Mouse (Mus musculus): ENCODE measurements around the gene Slc23a2.
A peak's percentile ranks its signal among the peaks of the same experiment; 100 is the strongest.

Gene Slc23a2

GRCm38 (mm10) chr2:132144971-132145691 is at the start of gene Slc23a2:
Gene Slc23a2 (minus strand): TSS chr2:132145108.
- DNase-seq (ENCODE audit: low spot score): peak; percentile 57

GRCm38 (mm10) chr2:132190602-132191161 is 45.8 kb upstream of the Slc23a2 start:
- DNase-seq (ENCODE audit: low spot score): no peak

GRCm38 (mm10) chr2:132183874-132184273 is 39.0 kb upstream of the Slc23a2 start:
- no peak for DNase-seq (ENCODE audit: low spot score)

GRCm38 (mm10) chr2:132180463-132181205 is 35.7 kb upstream of the Slc23a2 start:
- no peak for DNase-seq (ENCODE audit: low spot score)

GRCm38 (mm10) chr2:132179371-132179770 is 34.5 kb upstream of the Slc23a2 start:
- no peak for DNase-seq (ENCODE audit: low spot score)

GRCm38 (mm10) chr2:132177406-132177805 is 32.5 kb upstream of the Slc23a2 start:
- DNase-seq (ENCODE audit: low spot score): no peak

GRCm38 (mm10) chr2:132176289-132176848 is 31.5 kb upstream of the Slc23a2 start:
- DNase-seq (ENCODE audit: low spot score): no peak

GRCm38 (mm10) chr2:132174048-132174447 is 29.1 kb upstream of the Slc23a2 start:
- no peak for DNase-seq (ENCODE audit: low spot score)

GRCm38 (mm10) chr2:132171939-132172338 is 27.0 kb upstream of the Slc23a2 start:
- DNase-seq (ENCODE audit: low spot score): no peak

- DNase-seq (ENCODE audit: low spot score): no peak
Measured at GRCm38 (mm10) chr2:132169150-132169549, 24.2 kb upstream of the Slc23a2 start.

GRCm38 (mm10) chr2:132163626-132164025 is 18.7 kb upstream of the Slc23a2 start:
- DNase-seq (ENCODE audit: low spot score): no peak

GRCm38 (mm10) chr2:132157482-132157881 is 12.6 kb upstream of the Slc23a2 start:
- DNase-seq (ENCODE audit: low spot score): no peak

GRCm38 (mm10) chr2:132152670-132153069 is 7.8 kb upstream of the Slc23a2 start:
- DNase-seq (ENCODE audit: low spot score): no peak

- DNase-seq (ENCODE audit: low spot score): no peak
Measured at GRCm38 (mm10) chr2:132151592-132151991, 6.7 kb upstream of the Slc23a2 start.

GRCm38 (mm10) chr2:132150926-132151325 is 6.0 kb upstream of the Slc23a2 start:
- no peak for DNase-seq (ENCODE audit: low spot score)

GRCm38 (mm10) chr2:132146502-132146901 is 1.6 kb upstream of the Slc23a2 start:
- DNase-seq (ENCODE audit: low spot score): no peak

GRCm38 (mm10) chr2:132143943-132144927 is 673 bp downstream of the Slc23a2 start:
- peak; percentile 19 for DNase-seq (ENCODE audit: low spot score)

- DNase-seq (ENCODE audit: low spot score): no peak
Measured at GRCm38 (mm10) chr2:132142606-132143005, 2.3 kb downstream of the Slc23a2 start.

- no peak for DNase-seq (ENCODE audit: low spot score)
Measured at GRCm38 (mm10) chr2:132140536-132140935, 4.4 kb downstream of the Slc23a2 start.

- DNase-seq (ENCODE audit: low spot score): no peak
Measured at GRCm38 (mm10) chr2:132139099-132139498, 5.8 kb downstream of the Slc23a2 start.

GRCm38 (mm10) chr2:132135876-132136637 is 8.9 kb downstream of the Slc23a2 start:
- no peak for DNase-seq (ENCODE audit: low spot score)

Measured in testis, postnatal 14 days (tissue).